Mouse (Mus musculus) urinary bladder, postnatal 36 days (tissue): ENCODE measurements around the gene Smarca1.

Experiments used
- DNase-seq, 2 experiments: peaks; one replicate each; pipeline ENCODE4 v3.0.0; 2022; ENCODE audit warnings: low spot score in 2 of 2, mixed read lengths in 1 of 2

Smarca1 gene

GRCm38 (mm10) chrX:47764440-47764839 is 128.3 kb downstream of the Smarca1 start:
- DNase-seq = no peak

- DNase-seq = no peak
These were observed 132.6 kb downstream of the Smarca1 start for GRCm38 (mm10) chrX:47760212-47760611.
